Mouse (Mus musculus) bone marrow, adult 2 months (tissue): ENCODE data around the gene Scimp. TPM values are rescaled to one million over a fixed set of nuclear protein-coding genes. Genes with fewer than 3 reads are reported as not detected.
A peak's percentile ranks its signal among the peaks of the same experiment; 100 is the strongest.
"Not testable (repeated sequence)": the region's sequence is repeated elsewhere in the genome, so short reads cannot be mapped to it uniquely, and the experiment has no call there.

Experiments
- H3K27ac ChIP-seq: fragments of 200-500 bp; 2 replicates; pipeline ENCODE4 v1.5.1; 2012; ENCODE audit warnings: low read depth, mild to moderate bottlenecking, control low read depth, inconsistent platforms, low read length; ENCODE audit not compliant: control insufficient read depth, poor library complexity, insufficient read depth
- H3K4me1 ChIP-seq: fragments of 200-500 bp; 2 replicates; pipeline ENCODE4 v1.6.1; 2011; ENCODE audit warnings: low read length; ENCODE audit not compliant: control insufficient read depth, insufficient read depth
- H3K4me3 ChIP-seq: fragments of 200-500 bp; replicated peaks from 2 replicates; pipeline ENCODE3; 2011; ENCODE audit warnings: mild to moderate bottlenecking, low read depth, low read length, control low read depth; ENCODE audit not compliant: control insufficient read depth
- CTCF ChIP-seq: fragments of 200-500 bp; IDR thresholded peaks from 2 replicates; pipeline ENCODE4 v1.5.1; 2011; ENCODE audit warnings: low read length, control low read depth; ENCODE audit not compliant: control insufficient read depth, insufficient read depth
- POLR2A ChIP-seq: fragments of 200-500 bp; IDR thresholded peaks from 2 replicates; pipeline ENCODE4 v1.6.1; 2011; ENCODE audit warnings: low read depth, mild to moderate bottlenecking, control low read depth, low read length, borderline replicate concordance; ENCODE audit not compliant: control insufficient read depth
- WGBS: fragments of 180-500 bp; shearing (Covaris S2); methylation state at CpG from one replicate; pipeline ENCODE4 v1.1.7; 2018; 5-methylcytosine and 5-hydroxymethylcytosine counted together
- polyA plus RNA-seq: library from polyadenylated mRNA; stranded (reverse); fragments of >200 nt; gene quantifications from 2 replicates; pipeline ENCODE4 v1.2.4, GENCODE M21; 2011; ENCODE audit warnings: low replicate concordance; ENCODE audit not compliant: missing spikeins, insufficient read depth, insufficient read length

Gene Scimp
- polyA plus RNA-seq, 1 experiment, result 1.9 TPM

DNA sequence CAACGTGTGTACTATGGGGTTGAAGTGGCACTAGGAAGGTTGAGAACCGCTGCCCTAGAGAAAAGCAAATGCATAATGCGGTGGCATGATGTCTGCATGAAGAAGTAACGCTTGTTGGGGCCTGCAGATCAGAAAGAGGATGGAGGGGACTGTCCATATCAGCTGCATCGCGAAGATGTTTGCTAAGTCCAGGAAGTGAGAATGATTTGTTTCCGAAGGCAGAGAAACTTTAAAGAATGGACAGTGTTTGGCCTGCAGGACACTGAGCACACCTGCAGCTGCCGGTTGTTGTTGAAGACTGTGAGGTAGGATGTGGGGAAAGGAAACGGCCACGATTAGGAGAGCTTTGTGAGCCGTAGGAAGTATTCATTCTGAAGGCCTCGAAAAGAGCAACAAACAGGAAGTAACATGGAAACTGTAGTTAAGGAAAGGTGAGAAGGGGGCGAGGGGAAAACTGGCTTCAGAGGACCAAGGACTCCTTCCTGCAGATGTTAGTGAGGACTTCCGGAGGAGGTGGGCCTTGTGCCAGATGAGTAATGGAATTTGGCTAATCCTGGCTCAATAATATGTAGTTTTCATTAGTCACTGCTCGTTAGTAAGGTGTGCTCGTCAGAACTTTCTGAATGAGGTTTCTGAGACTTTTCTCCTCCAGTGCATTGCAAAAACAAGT, 46.5 kb downstream of the Scimp start:
- no peak overlapping the region for H3K4me3 ChIP-seq
- peaks cover 1% of the 10 kb centered on the region; the same call in 1 of the 2 replicates for H3K4me1 ChIP-seq
- no peak overlapping the region for H3K27ac ChIP-seq
- WGBS, result 34% methylated on average over 16 of the region's 16 CpGs
- TF ChIP-seq CTCF, result no peak
- TF ChIP-seq POLR2A, result no peak

GRCm38 (mm10) chr11:70763936-70764808, 48.2 kb downstream of the Scimp start, which contains the start of gene Zfp3:
Zfp3 (plus strand) TSS chr11:70764209.
- WGBS, result under 1% methylated on average over 78 of the region's 78 CpGs
- Histone ChIP-seq H3K27ac (peak within 1 kb of the TSS; percentile 58), H3K4me3 (peak within 1 kb of the TSS; percentile 91), H3K4me1 (peaks cover 1% of the 10 kb centered on the region; the same call in 1 of the 2 replicates)
- TF ChIP-seq POLR2A, result peak; percentile 33; the same call in 1 of the 2 replicates
- TF ChIP-seq CTCF, result no peak

GRCm38 (mm10) chr11:70763582-70763935, 48.8 kb downstream of the Scimp start:
- Histone ChIP-seq H3K4me3 (peak overlapping the region; percentile 91), H3K4me1 (peaks cover 1% of the 10 kb centered on the region; the same call in 1 of the 2 replicates), H3K27ac (peak overlapping the region; percentile 58; the same call in 1 of the 2 replicates)
- TF ChIP-seq CTCF (no peak), POLR2A (no peak)
- 25% methylated on average over 3 of the region's 3 CpGs for WGBS

GRCm38 (mm10) chr11:70762641-70763040, 49.7 kb downstream of the Scimp start:
- Histone ChIP-seq H3K4me1 (peaks cover 1% of the 10 kb centered on the region; the same call in 1 of the 2 replicates), H3K4me3 (no peak overlapping the region), H3K27ac (no peak overlapping the region)
- WGBS, result 68% methylated on average over 9 of the region's 9 CpGs
- TF ChIP-seq POLR2A (no peak), CTCF (no peak)

DNA sequence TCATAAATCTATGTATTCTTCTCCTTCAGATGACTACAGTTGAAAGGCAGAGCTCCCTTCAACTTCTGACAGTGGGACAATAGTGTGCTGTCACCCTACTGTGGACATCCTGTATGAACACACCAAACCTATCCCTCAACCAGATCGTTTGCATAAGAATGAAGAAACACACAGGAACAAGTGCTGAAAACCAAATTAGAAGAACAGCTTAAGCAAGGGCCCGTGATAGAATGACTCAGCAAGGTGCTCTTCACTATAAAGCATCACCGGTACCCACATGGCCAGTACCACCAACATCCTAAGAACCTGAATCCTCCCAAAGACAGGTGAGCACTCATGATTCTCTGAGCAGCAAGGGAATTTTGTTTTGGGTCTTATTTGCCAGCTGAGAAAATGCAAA, 51.9 kb downstream of the Scimp start:
- not testable (repeated sequence) for H3K4me1 ChIP-seq, H3K4me3 ChIP-seq, H3K27ac ChIP-seq
- WGBS, result 27% methylated on average over 3 of the region's 3 CpGs

- no peak overlapping the region for H3K27ac ChIP-seq
- no peak overlapping the region for H3K4me3 ChIP-seq
- TF ChIP-seq CTCF (peak; percentile 95), POLR2A (no peak)
- H3K4me1 ChIP-seq, result no peaks in the 10 kb centered on the region; the same call in 1 of the 2 replicates
- WGBS, result 3% methylated on average over 7 of the region's 7 CpGs
These were observed 56.7 kb downstream of the Scimp start for GRCm38 (mm10) chr11:70755645-70756044.

GRCm38 (mm10) chr11:70754958-70755357, 57.4 kb downstream of the Scimp start:
- 63% methylated on average over 7 of the region's 7 CpGs for WGBS

GRCm38 (mm10) chr11:70754476-70754875, 57.9 kb downstream of the Scimp start:
- Histone ChIP-seq H3K27ac (no peak overlapping the region), H3K4me3 (no peak overlapping the region), H3K4me1 (no peaks in the 10 kb centered on the region)
- WGBS, result 69% methylated on average over 4 of the region's 4 CpGs
- TF ChIP-seq CTCF (no peak), POLR2A (no peak)

More at GRCm38 (mm10) chr11:70754958-70755357, 57.4 kb downstream of the Scimp start:
- H3K4me3 ChIP-seq, result no peak overlapping the region
- H3K4me1 ChIP-seq, result no peaks in the 10 kb centered on the region; the same call in 1 of the 2 replicates
- TF ChIP-seq CTCF, result no peak
- no peak for TF ChIP-seq POLR2A
- H3K27ac ChIP-seq, result no peak overlapping the region
